Mouse (Mus musculus) spleen, adult 2 months (tissue): Measurements from ENCODE around the gene Kiz. TPM values are rescaled to one million over a fixed set of nuclear protein-coding genes. Genes with fewer than 3 reads are reported as not detected.

Experiments
- DNase-seq, 2 experiments: peaks; one replicate each; pipeline versions ENCODE4 v3.0.0 to v3.0.0-alpha.2; 2012 to 2021; ENCODE audit warnings: low spot score in 2 of 2, low read depth in 1 of 2
- H3K27ac ChIP-seq: fragments of 200-500 bp; 2 replicates; pipeline ENCODE4 v1.5.1; 2012; ENCODE audit warnings: low read length, inconsistent platforms; ENCODE audit not compliant: insufficient read depth
- H3K27me3 ChIP-seq: fragments of 200-500 bp; 2 replicates; pipeline ENCODE4 v1.6.1; 2012; ENCODE audit warnings: mild to moderate bottlenecking, moderate library complexity, low read length, inconsistent platforms; ENCODE audit not compliant: control insufficient read depth, insufficient read depth
- H3K36me3 ChIP-seq: fragments of 200-500 bp; 2 replicates; pipeline ENCODE4 v1.6.1; 2012; ENCODE audit warnings: mild to moderate bottlenecking, low read length, inconsistent platforms; ENCODE audit not compliant: control insufficient read depth, insufficient read depth
- H3K4me1 ChIP-seq: fragments of 200-500 bp; 2 replicates; pipeline ENCODE4 v1.6.1; 2011; ENCODE audit warnings: inconsistent platforms; ENCODE audit not compliant: control insufficient read depth, insufficient read depth, insufficient read length
- H3K4me3 ChIP-seq: fragments of 200-500 bp; 2 replicates; pipeline ENCODE4 v1.5.1; 2011; ENCODE audit warnings: mild to moderate bottlenecking, inconsistent platforms; ENCODE audit not compliant: insufficient read depth, insufficient read length; ENCODE audit errors: extremely low read depth
- CTCF ChIP-seq: fragments of 200-500 bp; IDR thresholded peaks from 2 replicates; pipeline ENCODE4 v1.5.1; 2011; ENCODE audit warnings: mild to moderate bottlenecking, inconsistent platforms; ENCODE audit not compliant: insufficient read depth, insufficient read length, insufficient replicate concordance; ENCODE audit errors: extremely low read depth
- POLR2A ChIP-seq: fragments of 200-500 bp; IDR thresholded peaks from 2 replicates; pipeline ENCODE4 v1.6.1; 2011; ENCODE audit warnings: low read depth, low read length, inconsistent platforms
- WGBS: fragments of 180-500 bp; shearing (Covaris S2); methylation state at CpG from one replicate; pipeline ENCODE4 v1.1.7; 2018; 5-methylcytosine and 5-hydroxymethylcytosine counted together
- polyA plus RNA-seq: library from polyadenylated mRNA; depleted of rRNA; stranded (reverse); fragments of >200 nt; gene quantifications from 2 replicates; pipeline ENCODE4 v1.2.3, GENCODE M21; 2012; rRNA removed

The Kiz gene
- polyA plus RNA-seq: 1.4 and 2.3 TPM in 2 replicates

DNA sequence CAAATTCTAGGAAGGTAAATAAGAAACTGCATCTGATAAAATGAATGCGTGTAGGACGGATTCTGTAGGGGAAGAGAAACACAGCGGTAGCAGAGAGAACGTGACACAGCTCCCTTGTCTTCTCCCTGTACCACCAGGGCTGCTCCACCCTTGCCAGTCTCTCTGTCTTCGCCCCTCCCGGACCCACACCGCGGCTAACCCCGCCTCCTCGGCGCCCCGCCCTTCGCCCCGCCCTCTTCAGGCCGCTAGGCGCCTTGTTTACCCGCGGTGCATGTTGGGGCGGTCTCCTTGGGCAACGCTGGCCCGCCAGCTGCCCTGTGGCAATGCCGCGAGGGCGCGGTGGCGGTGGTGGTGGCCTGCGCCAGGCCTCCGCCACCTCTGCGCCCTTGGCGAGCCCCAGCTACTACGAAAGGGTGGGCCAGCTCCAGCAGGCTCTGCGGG lies at the start of gene Kiz:
Kiz (plus strand) TSS at position 266 of the 441 bp plus-strand sequence.
- H3K4me1 ChIP-seq: no peaks in the 10 kb centered on the region
- TF ChIP-seq POLR2A (peak; percentile 38), CTCF (no peak)
- peak; percentile 79 to 90 for DNase-seq
- 0% methylated on average over 28 of the region's 32 CpGs for WGBS
- H3K4me3 ChIP-seq: peak within 1 kb of the TSS; percentile 96
- no peaks in the 10 kb centered on the region for H3K27me3 ChIP-seq
- peak within 1 kb of the TSS; percentile 69 for H3K27ac ChIP-seq
- H3K36me3 ChIP-seq: no peaks in the 10 kb centered on the region

DNA sequence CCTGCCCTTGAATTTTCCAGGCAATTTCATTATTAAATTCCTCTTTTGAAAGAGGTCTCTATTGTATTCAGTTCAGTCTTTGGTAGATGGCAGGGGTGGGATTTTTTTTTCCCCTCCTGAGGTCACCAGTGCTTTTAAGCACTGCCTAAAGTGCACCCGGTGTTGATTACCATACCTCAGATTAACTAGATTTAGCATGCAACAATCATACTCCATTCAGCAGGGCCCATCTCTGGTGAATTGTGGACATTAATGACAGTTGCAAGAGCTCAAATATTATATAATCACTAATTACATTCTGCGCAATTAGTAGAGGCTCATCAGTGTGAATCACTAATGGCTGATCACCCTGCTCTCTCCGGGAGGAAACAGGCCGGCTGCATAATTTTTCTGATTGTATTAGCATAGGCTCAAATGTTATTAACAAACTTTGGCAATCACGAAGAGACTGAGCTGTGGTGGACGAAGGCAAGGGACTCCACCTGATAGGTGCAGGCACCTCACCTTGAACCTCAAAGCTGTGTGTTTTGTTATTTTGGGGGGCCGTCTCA lies 45.9 kb upstream of the Kiz start:
- TF ChIP-seq CTCF (no peak), POLR2A (no peak)
- no peaks in the 10 kb centered on the region for H3K27me3 ChIP-seq
- no peak overlapping the region for H3K4me3 ChIP-seq
- DNase-seq: no peak
- H3K36me3 ChIP-seq: no peaks in the 10 kb centered on the region
- no peak overlapping the region for H3K27ac ChIP-seq
- WGBS: 86% methylated on average over 7 of the region's 7 CpGs
- H3K4me1 ChIP-seq: no peaks in the 10 kb centered on the region

DNA sequence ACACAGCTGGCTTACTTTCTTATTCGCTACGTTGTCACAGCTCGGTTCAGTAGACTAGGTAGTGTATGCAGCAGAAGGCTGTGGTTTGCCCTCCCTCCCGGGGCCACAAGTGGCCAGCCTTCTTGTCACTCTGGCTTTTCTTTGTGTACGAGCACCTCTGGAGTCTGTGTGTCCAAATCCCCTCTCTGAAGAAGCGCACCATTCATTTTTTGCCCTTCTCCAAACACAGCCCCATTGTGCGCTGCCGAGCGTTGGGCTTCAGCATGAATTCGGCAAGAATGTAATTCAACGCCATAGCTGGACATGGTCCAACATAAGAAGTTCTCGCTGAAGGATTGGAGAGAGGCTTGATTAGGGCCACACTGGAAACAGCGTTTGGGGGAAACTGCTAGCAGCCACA lies 45.0 kb upstream of the Kiz start:
- H3K36me3 ChIP-seq: no peaks in the 10 kb centered on the region
- WGBS: 90% methylated on average over 13 of the region's 13 CpGs
- H3K4me3 ChIP-seq: no peak overlapping the region
- no peak overlapping the region for H3K27ac ChIP-seq
- no peaks in the 10 kb centered on the region for H3K27me3 ChIP-seq
- TF ChIP-seq CTCF: no peak
- TF ChIP-seq POLR2A: no peak
- no peaks in the 10 kb centered on the region for H3K4me1 ChIP-seq
- no peak for DNase-seq

DNA sequence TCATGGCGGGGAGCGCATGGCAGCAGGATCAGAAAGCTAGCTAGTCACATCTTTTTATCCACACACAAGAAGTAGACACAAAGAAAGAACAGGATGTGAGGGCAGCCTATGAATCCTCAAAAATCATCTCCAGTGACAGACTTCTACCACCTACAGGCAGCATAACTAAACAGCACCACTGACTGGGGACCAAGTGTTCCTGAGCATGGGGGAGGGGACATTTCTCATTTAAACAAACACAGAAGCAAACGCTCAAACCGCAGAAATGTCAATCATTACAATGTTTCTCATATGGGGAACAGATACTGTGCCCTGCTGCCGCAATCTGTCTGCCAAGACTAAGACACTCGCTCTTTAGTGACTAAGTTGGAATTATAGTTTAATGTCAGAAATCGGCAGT lies 40.7 kb upstream of the Kiz start:
- no peaks in the 10 kb centered on the region for H3K36me3 ChIP-seq
- WGBS: 83% methylated on average over 7 of the region's 7 CpGs
- no peaks in the 10 kb centered on the region for H3K27me3 ChIP-seq
- H3K27ac ChIP-seq: no peak overlapping the region
- no peak for DNase-seq
- no peaks in the 10 kb centered on the region for H3K4me1 ChIP-seq
- TF ChIP-seq CTCF (no peak), POLR2A (no peak)
- H3K4me3 ChIP-seq: no peak overlapping the region

DNA sequence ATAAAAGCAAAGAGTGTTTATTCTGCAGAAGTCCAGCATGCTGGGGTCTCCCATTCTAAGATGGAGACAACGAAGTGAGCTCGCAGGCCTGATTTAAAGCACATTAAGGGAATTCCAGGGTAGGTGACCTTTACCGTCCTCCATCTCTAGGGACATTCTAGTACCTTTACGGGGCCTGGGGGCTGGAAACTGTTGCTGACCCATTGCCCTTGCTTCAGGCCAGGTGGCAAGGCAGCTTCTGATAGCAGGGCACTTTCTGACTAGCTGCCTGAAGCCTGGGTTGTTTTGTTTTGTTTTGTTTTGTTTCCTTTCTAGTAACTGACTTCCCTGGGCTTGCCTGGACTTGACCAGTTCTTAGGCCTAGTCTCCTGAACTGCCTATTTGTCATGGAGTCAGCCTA lies 36.6 kb upstream of the Kiz start:
- Histone ChIP-seq H3K4me3 (no peak overlapping the region), H3K27ac (no peak overlapping the region), H3K4me1 (no peaks in the 10 kb centered on the region), H3K36me3 (no peaks in the 10 kb centered on the region), H3K27me3 (no peaks in the 10 kb centered on the region)
- TF ChIP-seq CTCF (no peak), POLR2A (no peak)
- 93% methylated on average over 4 of the region's 4 CpGs for WGBS
- DNase-seq: no peak

DNA sequence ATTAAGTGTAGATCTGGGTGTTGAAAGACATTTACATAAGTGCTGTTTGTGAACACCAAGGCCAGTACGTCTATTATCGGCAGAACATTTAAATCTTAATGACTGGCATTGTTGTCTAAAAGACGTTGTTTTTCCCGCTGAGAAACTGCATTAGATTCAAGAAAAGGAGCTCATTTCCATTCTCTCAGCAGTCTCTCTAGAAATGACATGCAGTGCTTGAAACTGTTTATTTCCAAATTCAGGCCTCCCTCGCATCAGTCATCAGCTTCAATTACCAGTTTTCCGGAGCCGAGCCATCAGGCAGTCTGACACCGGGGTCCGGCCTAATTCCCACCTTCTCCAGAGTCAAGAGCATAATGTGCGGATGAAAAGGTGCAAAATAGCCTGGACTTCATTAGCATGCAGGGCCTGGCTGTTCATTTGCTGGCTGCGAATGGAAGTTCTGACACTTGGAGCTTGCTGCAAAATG lies 32.1 kb upstream of the Kiz start:
- DNase-seq: no peak
- Histone ChIP-seq H3K4me1 (no peaks in the 10 kb centered on the region), H3K27ac (no peak overlapping the region), H3K27me3 (no peaks in the 10 kb centered on the region), H3K4me3 (no peak overlapping the region), H3K36me3 (no peaks in the 10 kb centered on the region)
- no peak for TF ChIP-seq CTCF
- TF ChIP-seq POLR2A: no peak
- 88% methylated on average over 11 of the region's 11 CpGs for WGBS

DNA sequence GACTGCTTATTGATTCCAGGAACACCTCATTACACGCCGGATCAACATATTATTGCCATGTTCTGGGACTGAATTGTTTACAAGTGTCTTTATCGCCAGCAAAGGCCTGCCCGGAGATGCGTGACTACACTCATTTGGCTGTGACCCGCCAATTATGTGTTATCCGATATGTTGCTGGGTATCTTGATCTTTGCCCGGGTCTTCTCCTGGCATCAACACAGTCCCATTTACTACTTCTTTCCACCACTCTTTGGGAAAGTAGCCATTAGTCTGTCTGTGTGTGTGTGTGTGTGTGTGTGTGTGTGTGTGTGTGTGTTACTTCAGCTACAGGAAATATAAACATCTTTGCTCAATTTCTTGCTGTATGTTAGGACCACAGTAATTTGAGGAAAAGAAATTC lies 31.6 kb upstream of the Kiz start:
- no peak overlapping the region for H3K4me3 ChIP-seq
- WGBS: 90% methylated on average over 8 of the region's 8 CpGs
- DNase-seq: no peak
- no peaks in the 10 kb centered on the region for H3K27me3 ChIP-seq
- no peak for TF ChIP-seq CTCF
- TF ChIP-seq POLR2A: no peak
- H3K27ac ChIP-seq: no peak overlapping the region
- no peaks in the 10 kb centered on the region for H3K36me3 ChIP-seq
- H3K4me1 ChIP-seq: no peaks in the 10 kb centered on the region
